Mouse (Mus musculus): ENCODE results near the gene Cox15. TPM values are rescaled to one million over a fixed set of nuclear protein-coding genes. Genes with fewer than 3 reads are reported as not detected.

Gene Cox15
- polyA plus RNA-seq, 1 experiment from 2014 or later: 15.3 TPM

DNA sequence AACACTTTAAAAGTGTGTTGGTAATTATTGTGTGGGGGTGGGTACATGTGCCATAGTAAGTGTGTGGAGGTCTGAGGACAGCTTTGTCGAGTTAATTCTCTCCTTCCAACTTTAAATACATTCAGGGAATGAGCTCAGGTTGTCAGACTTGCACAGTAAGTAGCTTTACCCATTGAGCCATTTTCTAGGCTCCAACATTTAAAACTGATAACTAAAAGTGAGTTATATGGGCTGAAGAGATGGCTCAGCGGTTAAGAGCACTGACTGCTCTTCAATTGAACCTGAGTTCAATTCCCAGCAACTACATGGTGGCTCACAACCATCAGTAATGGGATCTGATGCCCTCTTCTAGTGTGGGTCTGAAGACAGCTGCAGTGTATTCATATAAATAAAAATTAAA lies 1.4 kb upstream of the Cox15 start:
- peaks cover 15% of the 10 kb centered on the region for H3K36me3 ChIP-seq (ENCODE audit: control insufficient read depth, insufficient read depth)
- no peak overlapping the region for H3K9ac ChIP-seq (ENCODE audit: low read depth, low read length)
- H3K27me3 ChIP-seq (replicated peaks; ENCODE audit: control insufficient read depth, insufficient read depth, low read length): no peaks in the 10 kb centered on the region
- no peak overlapping the region for H3K4me3 ChIP-seq (ENCODE audit: low read depth, low read length)
- no peak overlapping the region for H3K27ac ChIP-seq (ENCODE audit: low read depth, low read length)
- WGBS: 68% methylated on average over 2 of the region's 2 CpGs
- no peaks in the 10 kb centered on the region for H3K9me3 ChIP-seq (ENCODE audit: control insufficient read depth)
- no peak overlapping the region for H3K4me2 ChIP-seq (replicated peaks; ENCODE audit: low read depth)
- 0 out of 2 replicates have a peak, but pooled peaks cover 3% of the 10 kb centered on the region for H3K4me1 ChIP-seq (replicated peaks; ENCODE audit: control insufficient read depth, insufficient read depth, low read length)
- no peak for TF ChIP-seq CTCF (IDR thresholded peaks at IDR 0.05; ENCODE audit: low read depth)
- ATAC-seq: no peak

DNA sequence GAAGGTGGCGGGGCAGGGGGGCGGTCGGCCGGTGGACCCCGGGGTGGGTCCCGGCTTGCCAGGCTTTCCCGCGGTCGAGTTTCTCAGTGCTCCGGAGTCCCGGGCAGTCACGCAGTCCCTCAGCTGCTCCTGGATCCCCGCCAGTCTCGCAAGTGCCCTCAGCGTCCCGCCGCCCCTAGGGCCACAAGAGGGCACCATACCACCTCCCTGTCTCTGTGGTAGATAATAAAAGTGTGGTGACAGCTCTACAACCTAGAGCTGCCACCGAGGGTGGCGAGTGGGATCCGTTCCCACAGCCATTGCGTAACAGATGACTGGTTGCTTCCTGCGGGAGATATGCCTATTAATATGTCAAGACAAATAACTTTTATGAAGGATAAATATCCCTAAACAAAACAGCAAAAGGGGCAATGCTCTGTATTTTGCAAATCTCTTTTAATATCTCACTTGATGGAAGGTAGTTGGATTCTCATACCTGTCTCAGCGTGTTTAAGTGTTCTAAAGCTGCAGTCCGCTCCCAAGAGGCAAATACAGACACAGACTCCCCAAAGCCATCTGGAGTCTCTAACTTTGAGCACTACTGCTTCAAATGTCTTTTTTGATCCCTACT lies 531 bp upstream of the Cox15 start:
- Histone ChIP-seq H3K4me2 (replicated peaks; ENCODE audit: low read depth) (peak overlapping the region; percentile 71), H3K27me3 (replicated peaks; ENCODE audit: control insufficient read depth, insufficient read depth, low read length) (no peaks in the 10 kb centered on the region), H3K4me1 (replicated peaks; ENCODE audit: control insufficient read depth, insufficient read depth, low read length) (0 out of 2 replicates have a peak, but pooled peaks cover 3% of the 10 kb centered on the region), H3K27ac (ENCODE audit: low read depth, low read length) (peak overlapping the region; percentile 98), H3K9me3 (ENCODE audit: control insufficient read depth) (no peaks in the 10 kb centered on the region), H3K36me3 (ENCODE audit: control insufficient read depth, insufficient read depth) (peaks cover 16% of the 10 kb centered on the region), H3K9ac (ENCODE audit: low read depth, low read length) (peak overlapping the region; percentile 77), H3K4me3 (ENCODE audit: low read depth, low read length) (peak overlapping the region; percentile 72)
- peak; percentile 86 for ATAC-seq
- TF ChIP-seq CTCF (IDR thresholded peaks at IDR 0.05; ENCODE audit: low read depth): peak; percentile 89
- WGBS: 1% methylated on average over 21 of the region's 24 CpGs

DNA sequence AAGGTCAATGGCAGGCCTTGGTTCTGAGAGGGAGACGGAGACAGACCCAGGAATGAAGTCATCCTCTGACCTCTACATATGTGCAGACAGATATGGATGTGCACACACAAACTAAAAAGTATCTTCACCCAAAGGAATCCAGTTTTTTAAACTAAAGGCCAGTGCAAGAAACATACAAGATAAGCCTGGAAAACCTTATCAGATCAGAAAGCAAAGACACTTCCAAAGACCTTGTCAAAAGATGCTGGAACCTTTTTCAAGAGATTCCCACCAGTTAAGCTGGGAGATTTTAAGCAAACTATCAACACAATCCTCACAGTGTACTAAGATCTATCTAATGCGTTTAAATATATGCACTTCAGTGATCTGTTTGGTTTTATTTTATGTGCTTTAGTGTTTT lies 2.8 kb downstream of the Cox15 start:
- no peak overlapping the region for H3K27ac ChIP-seq (ENCODE audit: low read depth, low read length)
- TF ChIP-seq CTCF (IDR thresholded peaks at IDR 0.05; ENCODE audit: low read depth): no peak
- ATAC-seq: no peak
- peaks cover 45% of the 10 kb centered on the region for H3K36me3 ChIP-seq (ENCODE audit: control insufficient read depth, insufficient read depth)
- no peak overlapping the region for H3K4me3 ChIP-seq (ENCODE audit: low read depth, low read length)
- 0 out of 2 replicates have a peak, but pooled peaks cover 3% of the 10 kb centered on the region for H3K4me1 ChIP-seq (replicated peaks; ENCODE audit: control insufficient read depth, insufficient read depth, low read length)
- no peaks in the 10 kb centered on the region for H3K27me3 ChIP-seq (replicated peaks; ENCODE audit: control insufficient read depth, insufficient read depth, low read length)
- H3K9ac ChIP-seq (ENCODE audit: low read depth, low read length): no peak overlapping the region
- H3K9me3 ChIP-seq (ENCODE audit: control insufficient read depth): no peaks in the 10 kb centered on the region
- H3K4me2 ChIP-seq (replicated peaks; ENCODE audit: low read depth): no peak overlapping the region
- WGBS: 92% methylated on average over 2 of the region's 2 CpGs

DNA sequence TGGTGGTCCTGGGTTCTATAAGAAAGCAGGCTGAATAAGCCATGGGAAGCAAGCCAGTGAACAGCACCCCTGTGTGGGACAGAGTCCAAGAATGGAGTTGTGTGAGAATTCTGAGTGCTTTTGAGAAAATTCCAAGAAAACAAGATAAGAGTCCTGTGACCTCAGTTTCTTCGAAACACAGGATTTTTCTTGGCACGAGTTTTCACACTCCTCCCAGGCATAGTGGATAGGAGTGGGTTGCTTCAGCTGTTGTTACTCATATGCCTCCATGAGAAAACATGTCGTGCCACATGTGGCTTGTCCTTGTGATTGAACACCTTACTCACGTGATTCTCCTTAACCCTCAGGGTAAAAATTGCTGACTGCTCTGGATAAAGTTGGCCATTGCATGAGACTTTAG lies 4.9 kb downstream of the Cox15 start:
- Histone ChIP-seq H3K27ac (ENCODE audit: low read depth, low read length) (peak overlapping the region; percentile 61), H3K4me1 (replicated peaks; ENCODE audit: control insufficient read depth, insufficient read depth, low read length) (no peaks in the 10 kb centered on the region), H3K4me2 (replicated peaks; ENCODE audit: low read depth) (no peak overlapping the region), H3K9me3 (ENCODE audit: control insufficient read depth) (no peaks in the 10 kb centered on the region), H3K27me3 (replicated peaks; ENCODE audit: control insufficient read depth, insufficient read depth, low read length) (no peaks in the 10 kb centered on the region), H3K36me3 (ENCODE audit: control insufficient read depth, insufficient read depth) (peaks cover 61% of the 10 kb centered on the region), H3K4me3 (ENCODE audit: low read depth, low read length) (no peak overlapping the region), H3K9ac (ENCODE audit: low read depth, low read length) (no peak overlapping the region)
- no peak for TF ChIP-seq CTCF (IDR thresholded peaks at IDR 0.05; ENCODE audit: low read depth)
- peak; percentile 57; the same call in 1 of the 2 replicates for ATAC-seq
- WGBS: 57% methylated on average over 4 of the region's 4 CpGs

DNA sequence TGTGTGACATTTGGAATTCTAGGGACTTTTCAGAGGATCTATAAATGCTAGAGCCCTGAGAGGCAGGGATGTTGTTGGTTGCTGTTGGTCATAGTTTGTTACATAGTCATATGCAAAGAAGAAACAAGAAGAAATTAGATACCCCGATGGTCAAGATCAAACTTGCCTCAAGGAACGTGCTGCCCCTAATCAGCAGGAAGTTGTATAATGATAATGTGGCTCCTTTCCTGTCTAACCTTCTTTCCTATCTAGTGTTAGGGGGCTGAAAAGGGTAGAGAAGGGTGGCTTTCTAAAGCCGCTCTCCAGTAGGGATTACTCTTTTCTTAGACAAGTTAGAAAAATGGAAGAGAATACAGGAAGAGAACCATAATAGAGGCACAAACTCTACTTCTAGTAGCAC lies 7.1 kb downstream of the Cox15 start:
- no peak for TF ChIP-seq CTCF (IDR thresholded peaks at IDR 0.05; ENCODE audit: low read depth)
- Histone ChIP-seq H3K9ac (ENCODE audit: low read depth, low read length) (no peak overlapping the region), H3K9me3 (ENCODE audit: control insufficient read depth) (no peaks in the 10 kb centered on the region), H3K4me1 (replicated peaks; ENCODE audit: control insufficient read depth, insufficient read depth, low read length) (no peaks in the 10 kb centered on the region), H3K4me2 (replicated peaks; ENCODE audit: low read depth) (no peak overlapping the region), H3K36me3 (ENCODE audit: control insufficient read depth, insufficient read depth) (peaks cover 79% of the 10 kb centered on the region), H3K27ac (ENCODE audit: low read depth, low read length) (no peak overlapping the region), H3K27me3 (replicated peaks; ENCODE audit: control insufficient read depth, insufficient read depth, low read length) (no peaks in the 10 kb centered on the region), H3K4me3 (ENCODE audit: low read depth, low read length) (no peak overlapping the region)
- no peak for ATAC-seq
- WGBS: 85% methylated on average over 3 of the region's 3 CpGs

DNA sequence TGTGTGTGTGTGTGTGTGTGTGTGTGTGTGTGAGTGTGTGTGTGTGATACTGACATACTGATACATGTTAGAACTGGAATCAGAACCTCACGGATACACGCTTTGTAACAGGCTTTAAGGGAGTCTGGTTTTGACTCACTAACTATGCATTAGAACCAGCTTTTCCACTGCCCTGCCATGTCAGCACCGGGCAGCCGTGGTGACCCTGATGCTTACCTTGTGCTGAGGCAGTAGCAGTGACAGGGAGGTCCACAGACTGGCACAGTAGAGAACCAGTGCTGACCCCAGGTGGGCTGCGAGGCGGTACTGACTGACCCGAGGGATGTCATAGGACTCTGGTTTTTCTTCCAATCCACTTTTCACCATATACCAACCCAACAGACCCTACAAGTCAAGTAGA lies 9.4 kb downstream of the Cox15 start:
- TF ChIP-seq CTCF (IDR thresholded peaks at IDR 0.05; ENCODE audit: low read depth): no peak
- H3K27me3 ChIP-seq (replicated peaks; ENCODE audit: control insufficient read depth, insufficient read depth, low read length): no peaks in the 10 kb centered on the region
- WGBS: 95% methylated on average over 7 of the region's 7 CpGs
- H3K4me2 ChIP-seq (replicated peaks; ENCODE audit: low read depth): no peak overlapping the region
- peaks cover 86% of the 10 kb centered on the region for H3K36me3 ChIP-seq (ENCODE audit: control insufficient read depth, insufficient read depth)
- no peak overlapping the region for H3K27ac ChIP-seq (ENCODE audit: low read depth, low read length)
- no peaks in the 10 kb centered on the region for H3K9me3 ChIP-seq (ENCODE audit: control insufficient read depth)
- no peak overlapping the region for H3K9ac ChIP-seq (ENCODE audit: low read depth, low read length)
- ATAC-seq: no peak
- no peaks in the 10 kb centered on the region for H3K4me1 ChIP-seq (replicated peaks; ENCODE audit: control insufficient read depth, insufficient read depth, low read length)
- no peak overlapping the region for H3K4me3 ChIP-seq (ENCODE audit: low read depth, low read length)

Data from intestine, postnatal 0 days (tissue).